Mouse (Mus musculus) hindbrain, embryonic 12.5 days (tissue): Measurements from ENCODE around the gene Ano4. TPM values are rescaled to one million over a fixed set of nuclear protein-coding genes. Genes with fewer than 3 reads are reported as not detected.

Experiments used
- ATAC-seq: fragments of 200-750 bp; cut with Nextera tagmentation; 2 replicates; pipeline ENCODE4 v1.8.0; 2017; ENCODE audit warnings: moderate TSS enrichment; ENCODE audit not compliant: low FRiP score
- H3K27ac ChIP-seq: fragments of 300-500 bp; sonication (generic); 2 replicates; pipeline ENCODE4 v1.5.1; 2016; ENCODE audit warnings: mild to moderate bottlenecking
- H3K27me3 ChIP-seq: fragments of 300-500 bp; sonication (generic); 2 replicates; pipeline ENCODE4 v1.6.1; 2016; ENCODE audit warnings: mild to moderate bottlenecking
- H3K36me3 ChIP-seq: fragments of 300-500 bp; sonication (generic); 2 replicates; pipeline ENCODE4 v1.6.1; 2016; ENCODE audit warnings: mild to moderate bottlenecking
- H3K4me1 ChIP-seq: fragments of 300-500 bp; sonication (generic); 2 replicates; pipeline ENCODE4 v1.6.1; 2016
- H3K4me2 ChIP-seq: fragments of 300-500 bp; sonication (generic); replicated peaks from 2 replicates; pipeline ENCODE4 v1.6.1; 2016; ENCODE audit warnings: mild to moderate bottlenecking
- H3K4me3 ChIP-seq: fragments of 300-500 bp; sonication (generic); 2 replicates; pipeline ENCODE4 v1.5.1; 2016; ENCODE audit warnings: mild to moderate bottlenecking
- H3K9ac ChIP-seq: fragments of 300-500 bp; sonication (generic); 2 replicates; pipeline ENCODE4 v1.6.1; 2016; ENCODE audit warnings: mild to moderate bottlenecking, moderate library complexity
- H3K9me3 ChIP-seq: fragments of 300-500 bp; sonication (generic); replicated peaks from 2 replicates; pipeline ENCODE4 v1.6.1; 2016; ENCODE audit warnings: mild to moderate bottlenecking
- WGBS: fragments of 180-500 bp; shearing (Covaris S2); methylation state at CpG from one replicate; pipeline ENCODE4 v1.1.7; 2016; 5-methylcytosine and 5-hydroxymethylcytosine counted together
- polyA plus RNA-seq: library from polyadenylated mRNA; unstranded; fragments of >200 nt; fragmentation: Nextera tagmentation; extraction: Ambion mirVana; gene quantifications from 2 replicates; pipeline ENCODE4 v1.2.1, GENCODE M21; 2016

Gene Ano4
- 3.3 and 4.4 TPM in 2 replicates for polyA plus RNA-seq

DNA sequence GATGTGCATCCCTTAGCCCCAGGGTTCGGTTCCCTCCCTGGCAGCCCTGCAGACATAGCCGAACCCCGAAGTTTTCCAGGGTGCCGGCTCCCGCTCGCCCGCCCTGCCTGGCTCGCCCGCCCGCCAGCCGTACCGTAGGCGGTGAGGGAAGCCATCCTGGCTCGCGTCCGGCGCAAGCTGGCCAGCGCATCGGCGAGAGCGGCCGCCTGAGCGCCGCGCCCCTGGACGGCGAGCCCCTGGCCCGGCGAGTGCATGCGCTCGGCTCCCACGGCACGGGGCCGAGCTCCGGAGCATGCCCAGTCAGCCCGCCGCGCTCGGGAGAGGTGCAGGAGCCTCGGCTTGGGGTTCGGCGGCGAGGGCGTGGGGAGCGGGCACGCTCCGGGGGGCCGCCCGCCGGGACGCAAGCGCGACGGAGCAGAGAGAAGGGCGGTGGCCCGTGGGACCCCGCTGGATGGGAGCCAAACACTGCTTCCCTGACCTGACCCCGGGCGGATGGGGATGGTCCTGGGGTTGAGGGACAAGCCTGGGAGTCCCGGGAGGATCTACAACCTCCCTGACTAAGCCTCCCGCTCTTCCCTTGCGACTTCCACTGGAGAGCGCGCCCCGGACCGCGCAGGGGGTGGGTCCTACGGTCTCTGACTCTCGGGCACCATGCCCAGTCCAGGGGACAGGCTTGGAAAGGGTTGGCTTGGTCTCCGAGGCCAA is at the start of gene Ano4:
Gene Ano4, minus strand, starts transcription at position 272 of the 705 bp plus-strand sequence.
- peak within 1 kb of the TSS; percentile 50 for H3K4me3 ChIP-seq
- peak within 1 kb of the TSS; percentile 97 for H3K4me2 ChIP-seq
- H3K27ac ChIP-seq = no peak within 1 kb of the TSS
- ATAC-seq = peak; percentile 87
- 0 out of 2 replicates have a peak, but pooled peaks cover 8% of the 10 kb centered on the region for H3K4me1 ChIP-seq
- WGBS = under 1% methylated on average over 68 of the region's 70 CpGs
- peaks cover 41% of the 10 kb centered on the region for H3K27me3 ChIP-seq
- no peaks in the 10 kb centered on the region for H3K36me3 ChIP-seq
- H3K9me3 ChIP-seq = no peaks in the 10 kb centered on the region
- peak within 1 kb of the TSS; percentile 48 for H3K9ac ChIP-seq

- H3K9ac ChIP-seq = no peak overlapping the region
- H3K36me3 ChIP-seq = no peaks in the 10 kb centered on the region
- WGBS = 49% methylated on average over 4 of the region's 4 CpGs
- no peak overlapping the region for H3K27ac ChIP-seq
- no peak overlapping the region for H3K4me3 ChIP-seq
- H3K4me1 ChIP-seq = peaks cover 4% of the 10 kb centered on the region; the same call in 1 of the 2 replicates
- H3K4me2 ChIP-seq = no peak overlapping the region
- no peak for ATAC-seq
- no peaks in the 10 kb centered on the region for H3K9me3 ChIP-seq
- no peaks in the 10 kb centered on the region for H3K27me3 ChIP-seq
These were observed 48.1 kb upstream of the Ano4 start for GRCm38 (mm10) chr10:89392687-89393086.

DNA sequence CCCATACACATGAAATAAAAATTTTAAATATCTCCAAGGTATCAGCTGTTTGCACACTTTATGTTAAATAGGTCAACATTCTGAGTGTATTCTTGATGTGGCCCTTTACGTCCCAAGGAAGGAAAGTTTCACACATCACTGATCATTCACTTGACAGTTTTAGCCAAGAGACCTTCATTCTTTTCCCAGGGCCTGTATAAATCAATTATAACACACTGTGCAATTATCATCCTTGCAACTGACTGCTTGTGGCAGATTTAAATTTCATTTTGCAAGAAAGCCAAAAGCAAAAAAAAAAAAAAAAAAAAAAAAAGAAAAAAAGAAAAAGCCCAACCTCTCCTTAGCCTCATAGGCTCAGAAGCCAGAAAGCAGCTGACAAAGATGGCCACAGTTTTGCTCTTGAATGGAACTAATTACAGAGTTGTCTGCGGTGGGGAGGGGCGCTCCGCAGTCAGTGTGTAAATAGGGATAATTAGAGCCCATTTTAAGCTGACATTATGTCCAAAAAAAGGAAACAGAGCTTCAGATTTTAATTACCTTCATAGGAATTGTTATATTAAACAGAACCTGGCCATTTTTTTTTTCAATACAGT is 47.1 kb upstream of the Ano4 start:
- Histone ChIP-seq H3K4me2 (no peak overlapping the region), H3K9ac (no peak overlapping the region), H3K27ac (no peak overlapping the region), H3K4me3 (no peak overlapping the region), H3K27me3 (no peaks in the 10 kb centered on the region), H3K36me3 (no peaks in the 10 kb centered on the region), H3K4me1 (peaks cover 4% of the 10 kb centered on the region; the same call in 1 of the 2 replicates), H3K9me3 (no peaks in the 10 kb centered on the region)
- WGBS = 75% methylated on average over 4 of the region's 4 CpGs
- no peak for ATAC-seq

- Histone ChIP-seq H3K36me3 (no peaks in the 10 kb centered on the region), H3K27ac (no peak overlapping the region), H3K4me2 (no peak overlapping the region), H3K27me3 (no peaks in the 10 kb centered on the region), H3K4me3 (no peak overlapping the region), H3K4me1 (no peaks in the 10 kb centered on the region), H3K9me3 (no peaks in the 10 kb centered on the region), H3K9ac (no peak overlapping the region)
- ATAC-seq = no peak
- WGBS = 91% methylated on average over 3 of the region's 3 CpGs
These were observed 41.9 kb upstream of the Ano4 start for GRCm38 (mm10) chr10:89386461-89386860.

GRCm38 (mm10) chr10:89383462-89383861 is 38.9 kb upstream of the Ano4 start:
- peak; percentile 56; the same call in 1 of the 2 replicates for ATAC-seq
- no peaks in the 10 kb centered on the region for H3K9me3 ChIP-seq

GRCm38 (mm10) chr10:89377750-89378149 is 33.2 kb upstream of the Ano4 start:
- 73% methylated on average over 4 of the region's 4 CpGs for WGBS
- Histone ChIP-seq H3K4me1 (no peaks in the 10 kb centered on the region), H3K27ac (no peak overlapping the region), H3K36me3 (no peaks in the 10 kb centered on the region), H3K4me3 (no peak overlapping the region), H3K9ac (no peak overlapping the region), H3K9me3 (no peaks in the 10 kb centered on the region), H3K27me3 (no peaks in the 10 kb centered on the region), H3K4me2 (no peak overlapping the region)
- no peak for ATAC-seq

More at GRCm38 (mm10) chr10:89383462-89383861, 38.9 kb upstream of the Ano4 start:
- H3K4me3 ChIP-seq = no peak overlapping the region
- H3K27ac ChIP-seq = no peak overlapping the region
- H3K36me3 ChIP-seq = no peaks in the 10 kb centered on the region
- no peaks in the 10 kb centered on the region for H3K4me1 ChIP-seq
- no peaks in the 10 kb centered on the region for H3K27me3 ChIP-seq
- 7% methylated on average over 5 of the region's 5 CpGs for WGBS
- no peak overlapping the region for H3K9ac ChIP-seq
- no peak overlapping the region for H3K4me2 ChIP-seq

GRCm38 (mm10) chr10:89370051-89370450 is 25.5 kb upstream of the Ano4 start:
- no peaks in the 10 kb centered on the region for H3K4me1 ChIP-seq
- ATAC-seq = no peak
- no peaks in the 10 kb centered on the region for H3K36me3 ChIP-seq
- H3K4me3 ChIP-seq = no peak overlapping the region
- no peaks in the 10 kb centered on the region for H3K27me3 ChIP-seq
- H3K27ac ChIP-seq = no peak overlapping the region
- WGBS = 34% methylated on average over 1 of the region's 1 CpGs
- no peaks in the 10 kb centered on the region for H3K9me3 ChIP-seq
- H3K4me2 ChIP-seq = no peak overlapping the region
- H3K9ac ChIP-seq = no peak overlapping the region

DNA sequence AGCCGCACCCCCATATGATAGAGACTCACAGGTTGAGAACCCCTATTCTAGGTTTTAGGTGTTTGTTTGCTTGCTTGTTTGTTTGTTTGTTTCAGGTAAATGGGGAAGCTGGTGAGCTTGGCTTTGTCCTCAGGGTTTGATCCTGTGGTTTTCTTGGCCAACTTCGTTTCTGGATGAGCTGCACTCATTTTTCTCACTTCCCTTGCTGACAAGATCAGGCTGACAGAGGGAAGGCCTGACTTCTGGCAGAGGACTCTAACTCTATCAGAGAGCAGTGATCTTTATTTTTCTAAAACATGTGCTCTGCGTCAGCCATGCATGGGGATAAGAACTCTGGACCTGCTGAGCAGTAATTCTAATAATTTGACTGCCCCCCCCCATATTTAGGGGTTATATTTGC is 14.4 kb upstream of the Ano4 start:
- Histone ChIP-seq H3K9me3 (no peaks in the 10 kb centered on the region), H3K27ac (no peak overlapping the region)
- 86% methylated on average over 3 of the region's 3 CpGs for WGBS

GRCm38 (mm10) chr10:89354639-89355038 is 10.1 kb upstream of the Ano4 start:
- ATAC-seq = no peak
- H3K27ac ChIP-seq = no peak overlapping the region
- H3K36me3 ChIP-seq = no peaks in the 10 kb centered on the region
- no peak overlapping the region for H3K4me3 ChIP-seq
- H3K9ac ChIP-seq = no peak overlapping the region
- 88% methylated on average over 2 of the region's 2 CpGs for WGBS
- H3K4me1 ChIP-seq = no peaks in the 10 kb centered on the region
- H3K4me2 ChIP-seq = no peak overlapping the region
- no peaks in the 10 kb centered on the region for H3K27me3 ChIP-seq
- H3K9me3 ChIP-seq = no peaks in the 10 kb centered on the region

More for the DNA sequence above, 14.4 kb upstream of the Ano4 start:
- H3K9ac ChIP-seq = no peak overlapping the region
- H3K27me3 ChIP-seq = no peaks in the 10 kb centered on the region
- no peak for ATAC-seq
- no peaks in the 10 kb centered on the region for H3K4me1 ChIP-seq
- H3K36me3 ChIP-seq = no peaks in the 10 kb centered on the region
- no peak overlapping the region for H3K4me2 ChIP-seq
- no peak overlapping the region for H3K4me3 ChIP-seq

DNA sequence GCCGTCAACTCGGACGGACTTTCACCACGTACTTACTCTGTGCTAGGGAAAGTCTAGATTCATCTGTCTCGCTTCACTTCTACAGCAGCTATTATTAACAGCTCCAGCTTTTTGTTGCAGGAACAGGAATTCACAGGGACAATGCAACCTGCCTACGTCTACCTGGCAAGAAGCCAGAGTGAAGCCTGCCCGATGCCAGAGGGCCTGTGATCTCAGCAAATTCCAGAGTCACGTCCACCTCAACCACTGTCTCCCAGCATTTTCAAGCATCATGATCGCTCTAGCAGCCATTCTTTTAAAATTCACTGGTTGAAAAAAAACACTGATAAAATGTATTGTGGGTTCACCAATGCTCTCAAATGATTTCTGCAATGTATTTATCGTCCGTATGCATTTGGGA is 6.9 kb upstream of the Ano4 start:
- Histone ChIP-seq H3K27me3 (peaks cover 7% of the 10 kb centered on the region), H3K9ac (no peak overlapping the region), H3K27ac (no peak overlapping the region), H3K4me2 (no peak overlapping the region), H3K36me3 (no peaks in the 10 kb centered on the region), H3K4me3 (no peak overlapping the region), H3K9me3 (no peaks in the 10 kb centered on the region), H3K4me1 (no peaks in the 10 kb centered on the region)
- ATAC-seq = no peak
- WGBS = 82% methylated on average over 11 of the region's 11 CpGs

DNA sequence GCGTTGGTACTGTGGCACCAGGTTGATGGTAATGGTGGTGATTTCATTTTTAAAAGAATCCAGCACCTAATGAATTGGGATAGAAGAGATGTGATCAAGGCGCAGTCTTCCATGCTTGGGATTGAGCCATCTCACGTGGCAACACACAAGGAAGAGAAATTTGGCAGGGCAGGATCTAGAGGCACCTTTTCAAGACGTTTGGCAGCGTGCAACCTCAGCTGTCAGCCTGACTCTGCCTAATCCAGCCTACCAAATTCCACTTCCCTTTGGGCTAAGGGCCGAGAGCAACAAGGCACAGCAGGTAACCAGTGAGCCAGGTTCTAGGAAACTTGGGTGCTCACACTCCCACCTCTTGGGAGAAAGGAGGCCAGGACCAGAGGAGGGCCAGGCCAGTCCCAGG is 1.0 kb upstream of the Ano4 start:
- no peaks in the 10 kb centered on the region for H3K36me3 ChIP-seq
- H3K4me3 ChIP-seq = no peak overlapping the region
- H3K9me3 ChIP-seq = no peaks in the 10 kb centered on the region
- H3K4me1 ChIP-seq = 0 out of 2 replicates have a peak, but pooled peaks cover 8% of the 10 kb centered on the region
- no peak overlapping the region for H3K9ac ChIP-seq
- no peak overlapping the region for H3K27ac ChIP-seq
- WGBS = 78% methylated on average over 6 of the region's 6 CpGs
- peaks cover 41% of the 10 kb centered on the region for H3K27me3 ChIP-seq
- no peak for ATAC-seq
- H3K4me2 ChIP-seq = no peak overlapping the region

DNA sequence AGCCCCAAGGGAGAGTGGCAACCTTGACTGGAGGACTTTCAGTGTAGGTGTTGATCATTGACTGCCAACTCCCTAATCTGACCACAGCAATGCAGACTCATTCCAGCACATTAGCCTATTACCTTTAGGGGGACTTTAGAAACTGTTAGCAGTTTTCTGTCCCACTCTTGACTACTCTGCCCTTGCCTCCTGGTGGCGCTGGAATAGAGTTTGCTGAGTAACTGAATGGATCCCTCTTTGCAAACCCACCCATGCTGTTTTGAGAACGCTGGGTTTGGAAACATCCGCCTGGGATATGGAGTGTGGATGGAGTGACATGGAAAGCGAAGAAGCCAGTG is 603 bp upstream of the Ano4 start:
- peak overlapping the region; percentile 48 for H3K9ac ChIP-seq

GRCm38 (mm10) chr10:89344132-89344490 is 451 bp downstream of the Ano4 start:
- no peak for ATAC-seq
- Histone ChIP-seq H3K27ac (no peak overlapping the region), H3K9ac (peak overlapping the region; percentile 48; the same call in 1 of the 2 replicates), H3K4me1 (0 out of 2 replicates have a peak, but pooled peaks cover 8% of the 10 kb centered on the region), H3K4me2 (peak overlapping the region; percentile 97), H3K27me3 (peaks cover 41% of the 10 kb centered on the region), H3K4me3 (peak overlapping the region; percentile 50), H3K9me3 (no peaks in the 10 kb centered on the region), H3K36me3 (no peaks in the 10 kb centered on the region)
- WGBS = 16% methylated on average over 4 of the region's 4 CpGs

More for the DNA sequence above, 603 bp upstream of the Ano4 start:
- H3K27ac ChIP-seq = no peak overlapping the region
- no peaks in the 10 kb centered on the region for H3K36me3 ChIP-seq
- peak overlapping the region; percentile 97 for H3K4me2 ChIP-seq
- H3K4me3 ChIP-seq = peak overlapping the region; percentile 50
- ATAC-seq = no peak
- WGBS = 48% methylated on average over 4 of the region's 4 CpGs
- peaks cover 41% of the 10 kb centered on the region for H3K27me3 ChIP-seq
- H3K4me1 ChIP-seq = 0 out of 2 replicates have a peak, but pooled peaks cover 8% of the 10 kb centered on the region
- no peaks in the 10 kb centered on the region for H3K9me3 ChIP-seq
